Mouse (Mus musculus) lung, postnatal 0 days (tissue): ENCODE measurements around the gene Dhodh.

ENCODE experiments used
- CTCF ChIP-seq: IDR thresholded peaks from 2 replicates; pipeline ENCODE4 v1.5.1; 2016; ENCODE audit warnings: antibody characterized with exemption, mild to moderate bottlenecking
- EP300 ChIP-seq: IDR thresholded peaks from 2 replicates; pipeline ENCODE4 v1.6.1; 2016; ENCODE audit warnings: antibody characterized with exemption, mild to moderate bottlenecking, control low read depth

DNA sequence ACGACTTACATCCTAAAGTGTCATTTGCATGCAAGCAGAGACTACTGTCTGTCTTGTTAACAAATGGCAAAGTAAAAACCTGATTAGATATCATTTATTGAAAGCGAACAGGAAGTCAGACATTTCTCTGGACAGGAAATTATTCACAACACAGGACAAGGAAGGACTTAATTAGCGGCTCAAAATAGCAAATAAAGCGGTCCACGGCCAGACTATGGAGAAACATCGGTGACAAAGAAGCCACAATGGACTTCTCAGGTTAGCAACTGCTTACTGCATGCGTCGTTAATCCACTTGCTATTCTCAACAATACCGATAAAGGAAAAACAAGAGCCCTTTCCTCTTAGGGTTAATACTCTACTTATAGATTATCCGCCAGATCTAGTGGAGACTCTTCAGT, 43.7 kb downstream of the Dhodh start:
- TF ChIP-seq CTCF (no peak), EP300 (no peak)
